Mouse (Mus musculus): ENCODE measurements around the gene Cacna2d1. TPM values are rescaled to one million over a fixed set of nuclear protein-coding genes. Genes with fewer than 3 reads are reported as not detected.

Cacna2d1 gene
- polyA plus RNA-seq, 1 experiment from 2014 or later, result 19.5 TPM

- 0 out of 2 replicates have a peak overlapping the region, but pooled peaks have one; percentile 10 for H3K4me2 ChIP-seq
- no peak for ATAC-seq (ENCODE audit: insufficient number of reproducible peaks, insufficient read depth, low FRiP score, low TSS enrichment, low read depth)
- 18% methylated on average over 5 of the region's 5 CpGs for WGBS
- no peaks in the 10 kb centered on the region for H3K27me3 ChIP-seq
- no peak overlapping the region for H3K4me3 ChIP-seq (replicated peaks)
- no peaks in the 10 kb centered on the region for H3K9me3 ChIP-seq
- no peak overlapping the region for H3K27ac ChIP-seq
- no peak overlapping the region for H3K9ac ChIP-seq (replicated peaks)
- no peaks in the 10 kb centered on the region for H3K36me3 ChIP-seq
- peaks cover 10% of the 10 kb centered on the region for H3K4me1 ChIP-seq (replicated peaks)
Observed at GRCm38 (mm10) chr5:15983354-15983753, 48.9 kb downstream of the Cacna2d1 start.

GRCm38 (mm10) chr5:15985228-15985858 lies 50.9 kb downstream of the Cacna2d1 start:
- Histone ChIP-seq H3K4me3 (replicated peaks) (no peak overlapping the region), H3K4me2 (no peak overlapping the region), H3K9me3 (no peaks in the 10 kb centered on the region), H3K4me1 (replicated peaks) (peaks cover 10% of the 10 kb centered on the region), H3K27ac (no peak overlapping the region), H3K9ac (replicated peaks) (no peak overlapping the region), H3K27me3 (no peaks in the 10 kb centered on the region), H3K36me3 (no peaks in the 10 kb centered on the region)
- no peak for ATAC-seq (ENCODE audit: insufficient number of reproducible peaks, insufficient read depth, low FRiP score, low TSS enrichment, low read depth)
- WGBS, result 90% methylated on average over 7 of the region's 7 CpGs

- Histone ChIP-seq H3K9ac (replicated peaks) (no peak overlapping the region), H3K4me3 (replicated peaks) (no peak overlapping the region), H3K9me3 (no peaks in the 10 kb centered on the region), H3K36me3 (no peaks in the 10 kb centered on the region), H3K27ac (no peak overlapping the region), H3K27me3 (no peaks in the 10 kb centered on the region), H3K4me1 (replicated peaks) (peaks cover 10% of the 10 kb centered on the region), H3K4me2 (no peak overlapping the region)
- ATAC-seq (ENCODE audit: insufficient number of reproducible peaks, insufficient read depth, low FRiP score, low TSS enrichment, low read depth), result no peak
- 44% methylated on average over 4 of the region's 4 CpGs for WGBS
Observed at GRCm38 (mm10) chr5:15985901-15986300, 51.4 kb downstream of the Cacna2d1 start.

GRCm38 (mm10) chr5:15991428-15992139 lies 57.1 kb downstream of the Cacna2d1 start:
- H3K9ac ChIP-seq (replicated peaks), result no peak overlapping the region
- ATAC-seq (ENCODE audit: insufficient number of reproducible peaks, insufficient read depth, low FRiP score, low TSS enrichment, low read depth), result no peak
- H3K4me1 ChIP-seq (replicated peaks), result no peaks in the 10 kb centered on the region
- no peaks in the 10 kb centered on the region for H3K36me3 ChIP-seq
- no peak overlapping the region for H3K4me3 ChIP-seq (replicated peaks)
- no peak overlapping the region for H3K4me2 ChIP-seq
- WGBS, result 64% methylated on average over 12 of the region's 12 CpGs
- H3K9me3 ChIP-seq, result no peaks in the 10 kb centered on the region
- H3K27me3 ChIP-seq, result no peaks in the 10 kb centered on the region
- H3K27ac ChIP-seq, result no peak overlapping the region

DNA sequence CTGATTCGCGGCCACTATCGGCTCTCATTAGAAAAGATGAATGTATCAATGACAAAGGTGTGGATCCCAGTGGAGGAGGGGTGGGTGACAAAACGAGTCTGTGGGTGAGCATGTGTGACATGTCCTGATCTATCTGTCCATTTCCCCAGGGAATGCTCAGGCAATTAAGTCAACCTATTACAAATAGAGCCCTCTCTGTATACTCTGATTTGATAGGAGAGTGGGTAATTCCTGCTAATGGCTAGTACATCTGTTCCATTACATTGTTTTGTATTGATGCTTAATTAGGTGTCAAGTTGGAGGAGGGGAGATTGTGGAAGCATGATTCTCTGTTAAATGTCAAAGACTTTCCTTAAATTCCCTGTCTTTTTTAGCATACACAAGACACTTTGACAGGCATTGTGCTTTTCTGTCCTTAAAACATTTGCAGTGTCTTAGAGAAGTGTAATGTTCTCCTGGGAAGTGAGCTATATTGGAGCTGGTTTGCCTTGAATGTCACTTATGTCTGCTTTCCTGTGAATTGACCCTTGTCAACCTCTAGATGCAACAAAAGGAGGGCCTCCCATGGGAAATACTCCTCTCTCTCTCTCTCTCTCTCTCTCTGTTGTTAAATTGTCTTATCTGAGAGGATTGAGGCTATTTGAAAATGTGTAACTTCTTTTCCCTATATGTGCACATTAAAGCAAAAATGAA lies 58.9 kb downstream of the Cacna2d1 start:
- no peaks in the 10 kb centered on the region for H3K9me3 ChIP-seq
- 71% methylated on average over 4 of the region's 4 CpGs for WGBS
- no peak for ATAC-seq (ENCODE audit: insufficient number of reproducible peaks, insufficient read depth, low FRiP score, low TSS enrichment, low read depth)
- no peaks in the 10 kb centered on the region for H3K27me3 ChIP-seq
- H3K9ac ChIP-seq (replicated peaks), result no peak overlapping the region
- no peak overlapping the region for H3K4me3 ChIP-seq (replicated peaks)
- no peaks in the 10 kb centered on the region for H3K4me1 ChIP-seq (replicated peaks)
- no peak overlapping the region for H3K4me2 ChIP-seq
- H3K36me3 ChIP-seq, result no peaks in the 10 kb centered on the region
- H3K27ac ChIP-seq, result no peak overlapping the region

- Histone ChIP-seq H3K9me3 (no peaks in the 10 kb centered on the region), H3K9ac (replicated peaks) (no peak overlapping the region), H3K4me3 (replicated peaks) (no peak overlapping the region), H3K4me1 (replicated peaks) (peaks cover under 1% of the 10 kb centered on the region), H3K27me3 (no peaks in the 10 kb centered on the region), H3K4me2 (no peak overlapping the region), H3K27ac (no peak overlapping the region), H3K36me3 (no peaks in the 10 kb centered on the region)
- WGBS, result 89% methylated on average over 3 of the region's 3 CpGs
- ATAC-seq (ENCODE audit: insufficient number of reproducible peaks, insufficient read depth, low FRiP score, low TSS enrichment, low read depth), result no peak
Observed at GRCm38 (mm10) chr5:15997190-15997589, 62.7 kb downstream of the Cacna2d1 start.

DNA sequence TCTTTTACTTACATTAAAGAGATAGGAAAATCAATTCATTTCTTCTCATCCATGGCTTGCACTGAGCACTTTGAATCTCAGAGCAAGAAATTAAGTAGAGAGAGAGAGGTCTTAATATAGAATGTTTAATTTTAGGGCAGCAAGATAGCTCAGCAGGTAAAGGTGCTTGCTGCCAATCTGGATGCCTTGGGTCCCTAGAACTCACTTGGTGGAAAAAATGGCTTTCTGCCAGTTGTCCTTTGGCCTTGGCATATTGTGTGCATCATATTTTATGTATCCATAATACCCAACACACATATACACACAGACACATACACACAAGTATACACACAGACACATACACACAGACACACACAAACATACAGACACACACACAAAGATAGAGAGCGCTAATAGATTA lies 63.3 kb downstream of the Cacna2d1 start:
- Histone ChIP-seq H3K4me2 (no peak overlapping the region), H3K27ac (no peak overlapping the region), H3K9me3 (no peaks in the 10 kb centered on the region), H3K9ac (replicated peaks) (no peak overlapping the region), H3K4me3 (replicated peaks) (no peak overlapping the region), H3K27me3 (no peaks in the 10 kb centered on the region), H3K4me1 (replicated peaks) (peaks cover 6% of the 10 kb centered on the region), H3K36me3 (no peaks in the 10 kb centered on the region)
- 98% methylated on average over 1 of the region's 1 CpGs for WGBS
- no peak for ATAC-seq (ENCODE audit: insufficient number of reproducible peaks, insufficient read depth, low FRiP score, low TSS enrichment, low read depth)

GRCm38 (mm10) chr5:16000917-16001316 lies 66.4 kb downstream of the Cacna2d1 start:
- Histone ChIP-seq H3K4me3 (replicated peaks) (no peak overlapping the region), H3K4me1 (replicated peaks) (peaks cover 10% of the 10 kb centered on the region), H3K27ac (no peak overlapping the region), H3K9me3 (no peaks in the 10 kb centered on the region), H3K9ac (replicated peaks) (no peak overlapping the region), H3K36me3 (no peaks in the 10 kb centered on the region), H3K4me2 (no peak overlapping the region), H3K27me3 (no peaks in the 10 kb centered on the region)
- 91% methylated on average over 2 of the region's 2 CpGs for WGBS
- ATAC-seq (ENCODE audit: insufficient number of reproducible peaks, insufficient read depth, low FRiP score, low TSS enrichment, low read depth), result no peak

GRCm38 (mm10) chr5:16002431-16003063 lies 68.1 kb downstream of the Cacna2d1 start:
- WGBS, result 18% methylated on average over 9 of the region's 9 CpGs
- no peak overlapping the region for H3K4me3 ChIP-seq (replicated peaks)
- no peak overlapping the region for H3K9ac ChIP-seq (replicated peaks)
- no peak overlapping the region for H3K4me2 ChIP-seq
- no peak for ATAC-seq (ENCODE audit: insufficient number of reproducible peaks, insufficient read depth, low FRiP score, low TSS enrichment, low read depth)
- no peaks in the 10 kb centered on the region for H3K27me3 ChIP-seq
- H3K36me3 ChIP-seq, result no peaks in the 10 kb centered on the region
- H3K27ac ChIP-seq, result no peak overlapping the region
- H3K4me1 ChIP-seq (replicated peaks), result peaks cover 10% of the 10 kb centered on the region
- H3K9me3 ChIP-seq, result no peaks in the 10 kb centered on the region

- no peak overlapping the region for H3K27ac ChIP-seq
- no peak overlapping the region for H3K9ac ChIP-seq (replicated peaks)
- H3K27me3 ChIP-seq, result no peaks in the 10 kb centered on the region
- no peaks in the 10 kb centered on the region for H3K9me3 ChIP-seq
- H3K36me3 ChIP-seq, result no peaks in the 10 kb centered on the region
- 63% methylated on average over 6 of the region's 6 CpGs for WGBS
- ATAC-seq (ENCODE audit: insufficient number of reproducible peaks, insufficient read depth, low FRiP score, low TSS enrichment, low read depth), result no peak
- no peak overlapping the region for H3K4me3 ChIP-seq (replicated peaks)
- H3K4me2 ChIP-seq, result no peak overlapping the region
- peaks cover 10% of the 10 kb centered on the region for H3K4me1 ChIP-seq (replicated peaks)
Observed at GRCm38 (mm10) chr5:16004305-16004704, 69.8 kb downstream of the Cacna2d1 start.

- no peak for ATAC-seq (ENCODE audit: insufficient number of reproducible peaks, insufficient read depth, low FRiP score, low TSS enrichment, low read depth)
- Histone ChIP-seq H3K4me1 (replicated peaks) (peaks cover 10% of the 10 kb centered on the region), H3K4me3 (replicated peaks) (no peak overlapping the region), H3K27ac (no peak overlapping the region), H3K9me3 (no peaks in the 10 kb centered on the region), H3K27me3 (no peaks in the 10 kb centered on the region), H3K9ac (replicated peaks) (no peak overlapping the region), H3K4me2 (no peak overlapping the region), H3K36me3 (no peaks in the 10 kb centered on the region)
- 92% methylated on average over 6 of the region's 6 CpGs for WGBS
Observed at GRCm38 (mm10) chr5:16006964-16007363, 72.5 kb downstream of the Cacna2d1 start.
